Mouse (Mus musculus) cerebellum, adult 9-11 months (tissue): ENCODE data around the gene Taok3.

ENCODE experiments used
- DNase-seq: peaks from one replicate; pipeline ENCODE4 v3.0.0; 2022

The Taok3 gene

DNA sequence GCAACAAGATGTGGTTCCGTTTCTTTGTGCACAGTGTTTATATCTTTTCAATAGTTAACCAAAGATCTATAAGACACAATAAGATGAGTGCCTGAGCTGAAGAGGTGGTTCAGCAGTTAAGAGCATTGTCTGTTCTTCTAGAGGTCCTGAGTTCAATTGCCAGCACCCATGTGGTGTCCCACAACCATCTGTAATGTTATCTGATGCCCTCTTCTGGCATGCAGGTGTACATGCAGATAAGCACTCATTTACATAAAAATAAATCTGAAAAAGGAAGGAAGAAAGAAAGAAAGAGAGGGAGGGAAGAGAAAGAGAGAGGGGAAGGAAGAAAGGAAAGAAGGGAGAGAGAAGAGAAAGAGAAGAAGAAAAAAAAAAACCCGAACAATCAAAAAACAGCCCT lies 186.9 kb downstream of the Taok3 start:
- DNase-seq: no peak

DNA sequence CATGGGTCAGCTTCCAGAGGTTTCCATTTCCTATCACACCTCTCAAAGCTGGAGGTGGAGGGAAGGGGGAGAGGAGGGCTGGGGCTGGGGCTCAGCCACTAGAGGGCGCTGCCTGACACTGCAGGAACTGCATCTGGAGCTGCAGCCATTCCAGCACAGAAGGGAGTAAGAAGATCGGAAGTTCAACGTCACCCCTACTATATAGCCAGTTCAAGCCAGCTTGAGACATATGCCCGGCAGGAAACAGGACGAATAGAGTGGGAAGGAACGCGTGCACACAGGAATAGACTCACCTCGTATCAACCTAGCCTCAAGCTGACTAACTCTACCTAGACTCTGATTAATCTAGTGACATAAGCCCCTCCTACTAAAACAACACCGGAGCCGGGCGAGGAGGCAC lies 187.8 kb downstream of the Taok3 start:
- DNase-seq: peak; percentile 44

DNA sequence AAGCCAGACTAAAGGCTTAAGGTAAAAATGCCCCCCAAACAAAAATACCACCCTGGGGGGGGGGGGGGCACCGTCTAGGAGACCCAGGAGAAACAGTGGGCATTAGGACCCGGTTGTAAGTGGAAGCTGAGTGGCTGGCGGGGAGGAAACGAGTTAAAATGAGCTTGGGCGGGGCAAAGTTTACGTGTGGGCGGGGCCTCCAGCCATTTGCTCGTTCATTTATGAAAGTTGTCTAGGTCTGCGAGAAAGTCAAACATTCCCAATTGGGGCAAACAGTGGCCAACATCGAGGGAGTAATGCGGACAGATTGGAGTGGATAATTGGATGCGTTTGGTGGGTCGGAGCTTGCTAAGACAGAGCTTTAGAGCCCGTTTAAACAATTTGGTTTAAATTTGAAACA lies 193.5 kb downstream of the Taok3 start:
- no peak for DNase-seq

DNA sequence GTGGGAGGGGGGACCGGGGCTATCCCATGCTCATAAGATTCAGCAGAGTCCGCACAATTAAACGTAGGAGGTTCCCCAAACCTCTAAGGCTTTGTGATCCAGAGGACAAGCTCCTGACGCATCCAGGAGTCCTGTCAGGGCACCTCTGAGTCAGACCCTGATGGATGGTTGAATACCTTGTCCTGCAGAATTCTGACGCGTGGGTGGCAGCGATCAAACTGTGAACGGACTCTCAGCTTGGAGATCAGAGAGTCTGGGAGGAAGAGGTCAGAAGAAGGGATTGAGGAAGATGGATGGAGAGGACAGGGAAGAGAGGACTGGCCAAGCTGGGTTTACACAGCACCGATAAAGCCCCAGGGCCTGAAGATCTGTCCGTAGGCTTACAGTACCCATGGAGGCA lies 194.0 kb downstream of the Taok3 start:
- no peak for DNase-seq

DNA sequence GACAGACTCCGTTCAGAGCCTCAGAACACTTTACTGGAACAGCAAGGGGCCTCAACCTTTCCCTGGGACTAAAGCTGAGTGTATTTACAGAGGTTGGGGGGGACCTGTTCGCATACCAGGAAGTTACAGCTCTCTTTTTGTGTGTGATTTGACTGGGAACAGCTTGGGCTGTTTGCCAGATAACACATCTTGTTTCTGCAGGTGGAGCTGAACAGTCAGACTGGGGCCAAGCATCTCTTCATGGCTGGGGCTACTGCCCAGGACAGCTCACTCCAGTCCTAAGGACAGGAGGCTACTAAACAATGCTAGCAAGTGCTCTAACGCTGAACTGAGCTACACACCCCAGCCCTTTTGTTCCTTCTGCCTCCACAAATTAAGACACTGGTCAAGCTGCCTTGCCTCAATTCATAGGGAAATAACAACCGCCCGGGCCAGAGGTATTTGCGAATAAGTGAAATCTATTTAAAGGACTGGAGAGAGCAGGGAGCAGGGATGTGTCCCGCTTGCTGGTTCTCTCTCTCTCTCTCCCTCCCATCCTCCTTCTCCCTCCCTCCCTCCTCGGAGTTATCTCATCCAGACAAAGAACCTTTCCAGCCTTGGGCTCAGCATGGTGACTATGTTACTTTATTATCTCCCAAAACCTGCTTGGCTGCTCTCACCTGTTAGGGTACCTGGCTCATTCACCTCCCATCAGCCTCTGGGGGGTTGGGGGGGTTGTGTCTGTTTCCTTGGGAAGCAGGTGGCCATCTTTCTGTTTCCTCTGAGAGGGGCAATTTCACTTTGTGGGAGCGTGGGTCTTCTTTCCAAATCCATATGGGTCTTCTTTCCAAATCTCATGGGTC lies 194.9 kb downstream of the Taok3 start:
- no peak for DNase-seq

DNA sequence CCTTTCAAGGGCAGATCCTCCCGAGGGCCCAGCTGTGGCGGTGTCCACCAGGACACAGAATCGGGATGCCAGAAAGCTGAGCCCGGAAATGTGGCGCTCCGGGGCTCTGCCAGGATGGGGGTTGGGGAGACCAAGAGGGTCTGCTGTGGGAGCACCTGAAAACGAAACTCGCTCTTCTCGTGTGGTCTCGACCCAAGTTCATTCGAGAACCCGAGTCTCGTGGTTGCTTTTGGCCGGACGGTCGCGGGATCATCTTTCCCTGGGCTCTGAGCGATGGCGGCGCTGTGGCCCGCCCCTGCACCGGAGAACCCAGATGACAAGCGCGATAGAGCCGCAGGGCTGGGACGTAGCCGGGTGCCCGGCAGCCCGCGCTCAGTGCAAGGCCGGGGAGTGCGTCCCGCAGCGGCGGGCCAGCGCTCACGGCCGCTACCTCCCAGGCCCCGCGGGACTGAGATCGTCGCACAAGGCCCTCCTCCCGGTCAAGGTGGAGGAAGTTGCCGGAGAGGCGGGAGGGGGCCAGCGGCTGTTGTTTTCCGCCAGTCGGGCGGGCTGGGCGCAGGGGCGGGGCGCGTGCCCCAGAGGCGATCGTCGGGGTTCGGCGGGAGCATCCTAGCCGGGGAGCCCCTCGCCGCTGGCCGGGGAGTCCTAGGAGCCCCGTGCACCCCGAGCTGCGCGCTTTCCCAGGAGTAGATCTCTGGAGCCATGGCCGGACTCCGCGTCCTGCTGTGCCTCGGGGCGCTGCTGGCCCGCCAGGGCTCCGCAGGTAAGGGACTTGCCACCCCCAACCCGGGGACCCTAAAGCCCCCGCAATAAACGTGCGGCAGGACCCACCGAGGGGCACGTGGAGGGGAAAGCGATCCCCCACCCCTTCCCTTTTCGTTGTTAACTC lies 199.1 kb downstream of the Taok3 start, which contains the start of gene Vsig10:
Vsig10 (plus strand) TSS at position 343 of the 889 bp plus-strand sequence.
- peak; percentile 50 for DNase-seq

DNA sequence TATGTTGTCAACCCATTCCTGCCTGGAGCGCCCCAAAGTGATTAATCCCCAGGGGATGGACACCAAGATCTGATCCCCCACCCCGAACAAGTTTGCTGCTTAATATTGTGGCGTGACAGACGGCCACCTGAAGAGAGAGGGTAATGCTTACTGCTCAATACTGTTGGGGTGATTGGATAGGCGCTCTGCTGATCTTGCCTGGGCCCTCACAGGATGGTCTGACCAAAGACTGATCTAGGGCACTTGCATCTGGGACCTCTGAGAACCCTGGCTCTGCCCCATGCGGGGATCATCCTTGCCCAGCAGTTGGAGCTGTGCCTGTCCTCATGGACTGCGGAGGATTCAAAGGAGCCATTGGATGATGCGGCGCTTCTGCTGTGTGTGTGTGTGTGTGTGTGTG lies 203.8 kb downstream of the Taok3 start:
- no peak for DNase-seq
